Mouse (Mus musculus): ENCODE results near the gene Ube2j1. TPM values are rescaled to one million over a fixed set of nuclear protein-coding genes. Genes with fewer than 3 reads are reported as not detected.

Gene Ube2j1
- polyA plus RNA-seq (2014; fragmentation: Nextera tagmentation; extraction: Ambion mirVana) = 78.3 and 89.3 TPM in 2 replicates

GRCm38 (mm10) chr4:33031195-33031960 lies at the start of gene Ube2j1:
Ube2j1 (plus strand) TSS chr4:33031416.
- no peaks in the 10 kb centered on the region for H3K27me3 ChIP-seq (ENCODE audit: control insufficient read depth, insufficient read depth, low read length)
- WGBS = under 1% methylated on average over 91 of the region's 123 CpGs
- peak within 1 kb of the TSS; percentile 98 for H3K27ac ChIP-seq

GRCm38 (mm10) chr4:32981617-32982016 lies 49.6 kb upstream of the Ube2j1 start:
- ATAC-seq (ENCODE audit: low FRiP score) = no peak
- Histone ChIP-seq H3K9ac (no peak overlapping the region), H3K4me2 (replicated peaks) (peak overlapping the region; percentile 94; the same call in 1 of the 2 replicates), H3K27me3 (ENCODE audit: control insufficient read depth, insufficient read depth, low read length) (no peaks in the 10 kb centered on the region), H3K4me3 (replicated peaks; ENCODE audit: low read length) (no peak overlapping the region), H3K36me3 (replicated peaks; ENCODE audit: control insufficient read depth, insufficient read depth) (no peaks in the 10 kb centered on the region), H3K27ac (no peak overlapping the region), H3K4me1 (replicated peaks; ENCODE audit: control insufficient read depth, insufficient read depth, low read length) (peaks cover 10% of the 10 kb centered on the region; the same call in 1 of the 2 replicates), H3K9me3 (ENCODE audit: control insufficient read depth, low read length) (no peaks in the 10 kb centered on the region)
- DNase-seq (ENCODE audit: low spot score) = no peak
- WGBS = 41% methylated on average over 5 of the region's 5 CpGs

More at GRCm38 (mm10) chr4:33031195-33031960, at the start of gene Ube2j1:
- Histone ChIP-seq H3K9me3 (ENCODE audit: control insufficient read depth, low read length) (no peaks in the 10 kb centered on the region), H3K4me2 (replicated peaks) (peak within 1 kb of the TSS; percentile 62), H3K4me3 (replicated peaks; ENCODE audit: low read length) (peak within 1 kb of the TSS; percentile 89), H3K9ac (peak within 1 kb of the TSS; percentile 94), H3K36me3 (replicated peaks; ENCODE audit: control insufficient read depth, insufficient read depth) (peaks cover 12% of the 10 kb centered on the region; the same call in 1 of the 2 replicates), H3K4me1 (replicated peaks; ENCODE audit: control insufficient read depth, insufficient read depth, low read length) (peaks cover 20% of the 10 kb centered on the region)
- DNase-seq (ENCODE audit: low spot score) = peak; percentile 89
- peak; percentile 95 for ATAC-seq (ENCODE audit: low FRiP score)

- Histone ChIP-seq H3K9ac (peak overlapping the region; percentile 84), H3K4me3 (replicated peaks; ENCODE audit: low read length) (peak overlapping the region; percentile 67), H3K4me2 (replicated peaks) (peak overlapping the region; percentile 94), H3K27ac (peak overlapping the region; percentile 89; the same call in 1 of the 2 replicates), H3K9me3 (ENCODE audit: control insufficient read depth, low read length) (no peaks in the 10 kb centered on the region), H3K36me3 (replicated peaks; ENCODE audit: control insufficient read depth, insufficient read depth) (no peaks in the 10 kb centered on the region), H3K4me1 (replicated peaks; ENCODE audit: control insufficient read depth, insufficient read depth, low read length) (peaks cover 10% of the 10 kb centered on the region; the same call in 1 of the 2 replicates), H3K27me3 (ENCODE audit: control insufficient read depth, insufficient read depth, low read length) (no peaks in the 10 kb centered on the region)
- WGBS = 2% methylated on average over 15 of the region's 15 CpGs
- DNase-seq (ENCODE audit: low spot score) (no peak), ATAC-seq (ENCODE audit: low FRiP score) (peak; percentile 51)
These were observed 49.0 kb upstream of the Ube2j1 start for GRCm38 (mm10) chr4:32982041-32982715.

GRCm38 (mm10) chr4:32982716-32983175 lies 48.5 kb upstream of the Ube2j1 start, which contains the start of gene Rragd:
Rragd (plus strand) TSS chr4:32983037.
- H3K27ac ChIP-seq = peak within 1 kb of the TSS; percentile 89

GRCm38 (mm10) chr4:32983176-32984155 lies 47.8 kb upstream of the Ube2j1 start:
- Histone ChIP-seq H3K4me3 (replicated peaks; ENCODE audit: low read length) (peak overlapping the region; percentile 67), H3K27ac (peak overlapping the region; percentile 89), H3K4me2 (replicated peaks) (peak overlapping the region; percentile 94), H3K27me3 (ENCODE audit: control insufficient read depth, insufficient read depth, low read length) (no peaks in the 10 kb centered on the region), H3K4me1 (replicated peaks; ENCODE audit: control insufficient read depth, insufficient read depth, low read length) (peaks cover 10% of the 10 kb centered on the region; the same call in 1 of the 2 replicates), H3K9me3 (ENCODE audit: control insufficient read depth, low read length) (no peaks in the 10 kb centered on the region), H3K36me3 (replicated peaks; ENCODE audit: control insufficient read depth, insufficient read depth) (no peaks in the 10 kb centered on the region), H3K9ac (peak overlapping the region; percentile 84)
- WGBS = 0% methylated on average over 73 of the region's 94 CpGs
- peak; percentile 58 for DNase-seq (ENCODE audit: low spot score)
- peak; percentile 74 for ATAC-seq (ENCODE audit: low FRiP score)

More at GRCm38 (mm10) chr4:32982716-32983175, 48.5 kb upstream of the Ube2j1 start, which contains the start of gene Rragd:
- H3K9ac ChIP-seq = peak within 1 kb of the TSS; percentile 84
- no peaks in the 10 kb centered on the region for H3K36me3 ChIP-seq (replicated peaks; ENCODE audit: control insufficient read depth, insufficient read depth)
- ATAC-seq (ENCODE audit: low FRiP score) (peak; percentile 84), DNase-seq (ENCODE audit: low spot score) (peak; percentile 61)
- peaks cover 10% of the 10 kb centered on the region; the same call in 1 of the 2 replicates for H3K4me1 ChIP-seq (replicated peaks; ENCODE audit: control insufficient read depth, insufficient read depth, low read length)
- H3K4me2 ChIP-seq (replicated peaks) = peak within 1 kb of the TSS; percentile 94
- peak within 1 kb of the TSS; percentile 67 for H3K4me3 ChIP-seq (replicated peaks; ENCODE audit: low read length)
- H3K9me3 ChIP-seq (ENCODE audit: control insufficient read depth, low read length) = no peaks in the 10 kb centered on the region
- WGBS = 1% methylated on average over 18 of the region's 18 CpGs
- no peaks in the 10 kb centered on the region for H3K27me3 ChIP-seq (ENCODE audit: control insufficient read depth, insufficient read depth, low read length)

GRCm38 (mm10) chr4:32984242-32984641 lies 47.0 kb upstream of the Ube2j1 start:
- Histone ChIP-seq H3K27ac (peak overlapping the region; percentile 89; the same call in 1 of the 2 replicates), H3K9ac (peak overlapping the region; percentile 84), H3K9me3 (ENCODE audit: control insufficient read depth, low read length) (no peaks in the 10 kb centered on the region), H3K4me2 (replicated peaks) (peak overlapping the region; percentile 94), H3K4me3 (replicated peaks; ENCODE audit: low read length) (peak overlapping the region; percentile 67), H3K27me3 (ENCODE audit: control insufficient read depth, insufficient read depth, low read length) (no peaks in the 10 kb centered on the region), H3K36me3 (replicated peaks; ENCODE audit: control insufficient read depth, insufficient read depth) (no peaks in the 10 kb centered on the region), H3K4me1 (replicated peaks; ENCODE audit: control insufficient read depth, insufficient read depth, low read length) (peaks cover 10% of the 10 kb centered on the region; the same call in 1 of the 2 replicates)
- WGBS = 1% methylated on average over 13 of the region's 13 CpGs
- DNase-seq (ENCODE audit: low spot score) (peak; percentile 55), ATAC-seq (ENCODE audit: low FRiP score) (no peak)

GRCm38 (mm10) chr4:32984801-32985675 lies 46.2 kb upstream of the Ube2j1 start:
- Histone ChIP-seq H3K4me3 (replicated peaks; ENCODE audit: low read length) (peak overlapping the region; percentile 67), H3K9ac (peak overlapping the region; percentile 84), H3K4me1 (replicated peaks; ENCODE audit: control insufficient read depth, insufficient read depth, low read length) (peaks cover 10% of the 10 kb centered on the region; the same call in 1 of the 2 replicates), H3K27me3 (ENCODE audit: control insufficient read depth, insufficient read depth, low read length) (no peaks in the 10 kb centered on the region), H3K36me3 (replicated peaks; ENCODE audit: control insufficient read depth, insufficient read depth) (no peaks in the 10 kb centered on the region), H3K4me2 (replicated peaks) (peak overlapping the region; percentile 94), H3K9me3 (ENCODE audit: control insufficient read depth, low read length) (no peaks in the 10 kb centered on the region), H3K27ac (peak overlapping the region; percentile 89; the same call in 1 of the 2 replicates)
- DNase-seq (ENCODE audit: low spot score) = peak; percentile 42
- ATAC-seq (ENCODE audit: low FRiP score) = no peak
- WGBS = 14% methylated on average over 13 of the region's 13 CpGs
